In genomic region chr8:70216566-70216965, GRCm38 (mm10) we compare ENCODE assay signal across 7 mouse cellular contexts. TPM values are rescaled to one million over a fixed set of nuclear protein-coding genes. Genes with fewer than 3 reads are reported as not detected.
DNase-seq lines count a peak whose midpoint lies in the region; ATAC-seq lines count a peak whose summit lies in the region.

No protein-coding gene starts in this region.

- DNase-seq in 3T3-L1 (ENCODE audit: low read depth, low spot score): peak; percentile 84
- DNase-seq in adrenal gland, adult 2 months: peak; percentile 76
- peak; percentile 57 to 85 for DNase-seq in frontal cortex, postnatal 36 days (ENCODE audit: low spot score in 2 of 2)
- peak; percentile 72 to 83 for DNase-seq in layer of hippocampus, adult 18-20 months (ENCODE audit: low spot score in 2 of 2)
- DNase-seq in lung, postnatal 14 days: peak; percentile 82
- no peak for DNase-seq in liver, embryonic 11.5 days (ENCODE audit: low spot score)

- H3K4me3 ChIP-seq in intestine, embryonic 16.5 days (ENCODE audit: low read length): no peak overlapping the region
- no peak overlapping the region for H3K4me3 ChIP-seq in liver, embryonic 11.5 days (ENCODE audit: low read depth, low read length)

- H3K9ac ChIP-seq in intestine, embryonic 16.5 days (ENCODE audit: low read depth, low read length): no peak overlapping the region
- H3K9ac ChIP-seq in liver, embryonic 11.5 days (ENCODE audit: low read depth, low read length): no peak overlapping the region

- H3K9me3 ChIP-seq in intestine, embryonic 16.5 days (ENCODE audit: control insufficient read depth, low read length): no peaks in the 10 kb centered on the region
- H3K9me3 ChIP-seq in liver, embryonic 11.5 days (ENCODE audit: control insufficient read depth, low read length): no peaks in the 10 kb centered on the region

- no peaks in the 10 kb centered on the region for H3K36me3 ChIP-seq in intestine, embryonic 16.5 days (ENCODE audit: control insufficient read depth, insufficient read depth, low read length)
- peaks cover 3% of the 10 kb centered on the region; the same call in 1 of the 2 replicates for H3K36me3 ChIP-seq in liver, embryonic 11.5 days (ENCODE audit: control insufficient read depth, insufficient read depth, low read length)

- H3K4me2 ChIP-seq in intestine, embryonic 16.5 days (ENCODE audit: low read depth, low read length): no peak overlapping the region
- no peak overlapping the region for H3K4me2 ChIP-seq in liver, embryonic 11.5 days

- no peak overlapping the region for H3K27ac ChIP-seq in intestine, embryonic 16.5 days (ENCODE audit: low read length)
- H3K27ac ChIP-seq in liver, embryonic 11.5 days (ENCODE audit: low read depth, low read length): no peak overlapping the region

- H3K4me1 ChIP-seq in intestine, embryonic 16.5 days (ENCODE audit: control insufficient read depth, insufficient read depth, low read length): no peaks in the 10 kb centered on the region
- peaks cover 4% of the 10 kb centered on the region for H3K4me1 ChIP-seq in liver, embryonic 11.5 days (replicated peaks; ENCODE audit: control insufficient read depth, insufficient read depth, low read length)

- WGBS in intestine, embryonic 16.5 days: 55% methylated on average over 1 of the region's 1 CpGs
- 71% methylated on average over 1 of the region's 1 CpGs for WGBS in liver, embryonic 11.5 days

- ATAC-seq in intestine, embryonic 16.5 days: no peak
- no peak for ATAC-seq in liver, embryonic 11.5 days (replicated peaks; ENCODE audit: low FRiP score)

- no peaks in the 10 kb centered on the region for H3K27me3 ChIP-seq in intestine, embryonic 16.5 days (replicated peaks; ENCODE audit: control insufficient read depth, insufficient read depth, low read length)
- H3K27me3 ChIP-seq in liver, embryonic 11.5 days (replicated peaks; ENCODE audit: control insufficient read depth, insufficient read depth, low read length): no peaks in the 10 kb centered on the region

RNA-seq across cellular contexts. Expression of gene Slc25a42, which starts 4.5 kb away (rescaled TPM):
- total RNA-seq in adrenal gland, adult 2 months (2021): 10 to 100 TPM; 40.9 to 49.3 TPM
- polyA plus RNA-seq in adrenal gland, adult 2 months (2012; rRNA removed): 72.6 and 85.8 TPM in 2 replicates
- 10 to 100 TPM; 39.3 to 41.8 TPM for total RNA-seq in layer of hippocampus, adult 18-20 months (2021)
- polyA plus RNA-seq in intestine, embryonic 16.5 days (2015; fragmentation: Nextera tagmentation; extraction: Ambion mirVana): 7.6 and 10.5 TPM in 2 replicates
- 7.1 and 7.9 TPM in 2 replicates for polyA plus RNA-seq in liver, embryonic 11.5 days (2014; fragmentation: Nextera tagmentation; extraction: Ambion mirVana)

RNA-seq across cellular contexts. Expression of gene Sugp2, which starts 17.5 kb away (rescaled TPM):
- total RNA-seq in adrenal gland, adult 2 months (2021): 10 to 100 TPM; 31.8 to 31.9 TPM
- 34.8 and 36.2 TPM in 2 replicates for polyA plus RNA-seq in adrenal gland, adult 2 months (2012; rRNA removed)
- total RNA-seq in layer of hippocampus, adult 18-20 months (2021): 100 to 1,000 TPM; 112 to 123 TPM
- 17.3 and 18.1 TPM in 2 replicates for polyA plus RNA-seq in intestine, embryonic 16.5 days (2015; fragmentation: Nextera tagmentation; extraction: Ambion mirVana)
- 33.0 and 40.8 TPM in 2 replicates for polyA plus RNA-seq in liver, embryonic 11.5 days (2014; fragmentation: Nextera tagmentation; extraction: Ambion mirVana)

RNA-seq across cellular contexts. Expression of gene Armc6, which starts 17.7 kb away (rescaled TPM):
- total RNA-seq in adrenal gland, adult 2 months (2021): 10 to 100 TPM; 10.8 to 11.5 TPM
- polyA plus RNA-seq in adrenal gland, adult 2 months (2012; rRNA removed): 17.4 and 21.2 TPM in 2 replicates
- total RNA-seq in layer of hippocampus, adult 18-20 months (2021): 10 to 100 TPM; 41.2 to 41.4 TPM
- polyA plus RNA-seq in intestine, embryonic 16.5 days (2015; fragmentation: Nextera tagmentation; extraction: Ambion mirVana): 25.1 and 29.0 TPM in 2 replicates
- 34.8 and 35.0 TPM in 2 replicates for polyA plus RNA-seq in liver, embryonic 11.5 days (2014; fragmentation: Nextera tagmentation; extraction: Ambion mirVana)

RNA-seq across cellular contexts. Expression of gene Tmem161a, which starts 44.4 kb away (rescaled TPM):
- total RNA-seq in adrenal gland, adult 2 months (2021): 10 to 100 TPM; 66.5 to 74.0 TPM
- 277 and 300 TPM in 2 replicates for polyA plus RNA-seq in adrenal gland, adult 2 months (2012; rRNA removed)
- 10 to 100 TPM; 49.9 to 50.3 TPM for total RNA-seq in layer of hippocampus, adult 18-20 months (2021)
- polyA plus RNA-seq in intestine, embryonic 16.5 days (2015; fragmentation: Nextera tagmentation; extraction: Ambion mirVana): 66.9 and 67.7 TPM in 2 replicates
- polyA plus RNA-seq in liver, embryonic 11.5 days (2014; fragmentation: Nextera tagmentation; extraction: Ambion mirVana): 53.1 and 53.4 TPM in 2 replicates
